Mouse (Mus musculus): Measurements from ENCODE around the gene Myo15b. TPM values are rescaled to one million over a fixed set of nuclear protein-coding genes. Genes with fewer than 3 reads are reported as not detected.

The Myo15b gene
- total RNA-seq, 2 experiments from 2014 or later = 0.49 to 0.75 TPM

DNA sequence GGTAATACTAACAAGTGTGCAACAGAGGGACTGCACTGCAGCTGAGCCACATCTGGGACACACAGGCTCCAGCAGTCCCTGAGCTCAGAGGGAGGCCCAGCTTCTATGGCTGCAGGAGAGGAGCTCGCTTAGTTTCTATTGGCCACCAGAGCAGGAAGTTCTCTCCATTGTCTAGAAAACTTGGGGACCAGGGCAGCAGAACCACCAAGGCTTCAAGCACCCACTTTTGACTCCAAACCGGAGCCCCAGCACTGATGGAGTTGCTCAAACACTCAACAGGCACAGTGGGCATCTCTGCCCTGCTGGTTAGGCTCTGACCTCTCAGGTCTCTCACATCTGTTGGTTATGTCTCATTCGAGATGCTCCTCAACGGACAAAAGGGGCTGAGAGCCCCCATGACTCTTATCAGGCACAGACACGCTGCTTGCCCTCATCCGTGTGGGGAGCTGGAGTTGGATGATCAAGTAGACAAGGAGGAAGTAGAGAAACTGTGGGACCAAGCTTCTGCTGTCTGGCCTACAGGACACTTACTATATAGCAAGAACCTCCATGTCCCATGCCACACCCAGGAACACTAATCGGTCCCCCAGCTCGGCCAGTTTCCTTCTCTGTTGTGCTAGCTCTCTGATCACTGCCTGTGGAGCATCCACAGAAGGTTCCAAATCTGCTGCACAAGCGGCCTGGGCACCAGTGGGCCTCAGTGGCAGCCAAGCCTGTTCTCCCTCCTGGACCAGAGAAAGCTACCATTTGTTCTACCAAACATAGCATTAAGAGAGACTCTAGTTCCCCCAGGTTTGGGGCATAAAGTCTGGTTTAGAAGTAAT lies 43.3 kb downstream of the Myo15b start:
- no peak for DNase-seq (ENCODE audit: low spot score in 2 of 2)

DNA sequence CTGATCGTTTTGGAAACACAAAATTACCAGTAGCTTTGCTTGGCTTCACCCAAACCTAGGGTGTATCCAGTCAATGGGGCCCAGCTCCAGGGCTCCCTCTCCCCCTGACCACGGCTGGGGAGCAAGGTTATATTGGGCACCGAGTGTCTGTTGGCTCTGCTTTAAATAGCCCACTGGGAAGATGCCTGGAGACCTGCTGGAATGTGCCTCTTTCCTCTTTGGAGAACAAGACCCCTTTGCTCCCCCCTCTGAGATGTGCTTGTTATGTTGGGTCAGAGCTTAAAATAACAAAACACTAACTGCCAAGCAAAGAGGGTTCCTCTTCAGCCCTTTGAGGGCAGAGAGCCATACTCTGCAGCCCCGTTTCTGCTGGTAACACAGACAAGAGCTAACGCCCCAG lies 44.0 kb downstream of the Myo15b start:
- DNase-seq (ENCODE audit: low spot score in 2 of 2) = no peak

DNA sequence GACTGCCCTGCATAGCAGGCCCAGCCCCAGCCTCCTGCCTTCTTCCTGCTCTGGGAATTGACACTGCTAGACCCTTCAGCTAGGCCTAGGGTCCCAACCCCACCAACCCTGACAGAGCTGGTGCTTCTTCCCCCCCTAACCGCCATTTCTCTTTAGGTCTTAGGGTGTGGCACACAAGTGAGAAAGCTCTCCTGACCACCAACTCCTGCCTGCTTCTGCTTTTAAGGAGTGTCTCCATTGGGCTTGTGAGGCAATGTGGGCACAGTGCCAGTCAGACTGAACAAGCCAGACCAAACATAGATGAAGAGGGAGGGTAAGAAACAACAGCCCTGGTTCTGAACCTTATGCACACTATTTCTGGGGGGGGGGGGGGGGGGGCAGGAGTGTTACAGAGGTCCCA lies 44.6 kb downstream of the Myo15b start:
- no peak for DNase-seq (ENCODE audit: low spot score in 2 of 2)

DNA sequence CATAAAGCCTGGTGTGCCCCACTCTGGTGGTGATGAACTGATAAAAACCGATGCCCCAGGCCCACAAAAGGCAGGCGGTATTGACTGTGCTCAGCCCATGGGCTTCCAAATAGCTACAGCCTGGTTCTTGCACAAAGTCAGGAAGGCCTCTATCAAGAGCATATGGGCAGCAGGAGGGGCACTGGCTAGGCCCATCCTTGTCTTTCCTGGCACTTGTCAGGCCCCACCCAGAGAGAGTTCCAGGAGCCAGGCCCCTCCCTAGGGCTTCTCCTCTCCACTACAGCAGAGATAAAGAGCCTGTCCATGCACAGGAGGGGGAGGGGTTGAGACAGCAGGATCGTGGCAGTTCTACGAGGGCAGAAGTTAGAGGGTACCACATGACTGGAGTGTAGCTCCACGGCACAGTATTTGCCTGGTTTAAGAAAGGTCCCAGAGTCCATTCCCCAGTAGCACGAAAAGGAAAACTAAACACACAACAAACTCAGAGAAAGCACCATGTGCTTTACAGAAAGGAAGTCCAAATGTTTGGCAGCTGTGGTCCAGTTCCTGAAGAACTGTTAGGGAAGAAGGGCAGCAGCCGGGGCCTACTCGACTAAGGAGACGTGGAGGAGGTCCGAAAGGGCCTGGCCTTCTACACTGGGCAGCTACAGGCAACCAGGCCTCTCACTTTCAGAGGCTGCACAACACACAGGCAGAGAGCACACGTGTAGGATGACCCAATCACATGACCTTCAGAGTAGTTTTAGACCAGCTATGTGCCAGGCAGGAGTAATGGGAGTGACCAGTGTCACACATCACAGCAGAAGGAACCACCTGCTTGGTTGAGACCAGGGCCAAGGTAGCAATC lies 45.4 kb downstream of the Myo15b start:
- DNase-seq (ENCODE audit: low spot score in 2 of 2) = no peak

DNA sequence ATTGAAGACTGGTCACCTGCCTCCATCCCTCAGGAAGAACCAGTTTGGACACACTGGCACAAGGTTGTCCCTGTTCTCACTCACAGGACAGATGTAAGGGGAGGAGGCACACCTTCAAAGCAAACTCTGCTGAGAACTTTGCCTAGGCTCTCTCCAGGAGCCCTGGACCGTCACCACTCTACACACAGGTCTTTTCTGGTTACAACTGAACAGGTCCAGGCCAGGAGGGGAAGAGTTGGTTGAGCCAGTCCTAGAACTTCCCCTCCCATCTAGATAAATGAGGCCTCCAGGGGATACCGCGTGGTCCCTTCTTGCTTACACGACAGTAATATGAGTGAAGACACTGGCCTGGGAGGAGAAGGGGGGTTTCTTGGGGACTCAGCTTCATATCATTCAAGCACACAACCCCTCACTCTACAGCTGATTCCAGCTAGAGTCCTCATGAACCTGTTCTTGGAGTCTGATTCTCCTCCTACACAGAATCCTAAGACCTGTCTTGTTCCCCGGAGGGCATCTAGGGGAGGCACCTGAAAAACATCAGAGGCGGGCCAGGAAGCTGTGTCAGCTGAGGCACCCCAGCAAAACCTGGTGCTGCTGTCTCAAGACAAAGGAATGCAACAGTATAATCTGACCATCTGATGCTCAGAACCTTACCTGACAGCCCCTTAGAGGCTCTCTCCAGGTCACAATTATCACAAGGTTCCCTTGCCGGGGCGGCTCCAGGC lies 46.2 kb downstream of the Myo15b start:
- no peak for DNase-seq (ENCODE audit: low spot score in 2 of 2)

DNA sequence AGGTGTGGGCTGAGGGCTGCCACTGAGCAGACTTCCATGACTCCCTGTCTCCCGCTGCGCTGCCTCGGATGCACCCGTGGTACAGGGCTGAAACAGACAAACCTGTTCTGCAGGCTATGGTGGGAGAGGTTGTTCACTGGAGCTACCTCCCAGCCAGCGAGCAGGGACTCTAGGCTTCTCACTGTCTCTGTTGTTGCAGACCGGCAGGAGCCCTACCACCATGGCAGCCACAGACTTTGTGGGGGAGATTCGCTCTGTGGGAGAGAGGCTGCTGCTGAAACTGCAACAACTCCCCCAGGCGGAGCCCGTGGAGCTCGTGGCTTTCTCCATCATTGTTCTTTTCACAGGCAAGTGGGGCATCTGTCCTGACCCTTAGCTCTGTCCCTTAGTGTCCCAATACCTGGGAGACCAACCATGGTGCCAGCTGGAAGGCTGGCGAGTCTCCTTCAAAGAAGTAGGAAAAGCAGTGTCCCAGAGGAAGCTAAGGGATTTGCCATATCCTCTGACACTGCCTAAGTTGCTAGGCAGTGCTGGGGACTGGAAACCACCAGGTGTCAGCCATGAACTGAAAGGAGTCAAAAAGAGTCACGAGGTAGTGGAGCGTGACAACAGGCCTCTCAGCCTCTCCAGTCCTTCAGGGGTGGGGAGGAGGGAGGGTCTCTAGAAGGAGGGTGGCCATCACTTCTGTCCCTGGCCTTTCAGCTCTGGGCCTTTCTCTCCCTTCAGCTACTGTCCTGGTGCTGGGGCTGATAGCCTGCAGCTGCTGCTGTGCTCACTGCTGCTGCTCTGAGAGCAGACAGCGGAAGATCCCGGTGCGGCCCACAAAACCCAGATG lies 47.0 kb downstream of the Myo15b start:
- peak; percentile 27 to 39 for DNase-seq (ENCODE audit: low spot score in 2 of 2)

DNA sequence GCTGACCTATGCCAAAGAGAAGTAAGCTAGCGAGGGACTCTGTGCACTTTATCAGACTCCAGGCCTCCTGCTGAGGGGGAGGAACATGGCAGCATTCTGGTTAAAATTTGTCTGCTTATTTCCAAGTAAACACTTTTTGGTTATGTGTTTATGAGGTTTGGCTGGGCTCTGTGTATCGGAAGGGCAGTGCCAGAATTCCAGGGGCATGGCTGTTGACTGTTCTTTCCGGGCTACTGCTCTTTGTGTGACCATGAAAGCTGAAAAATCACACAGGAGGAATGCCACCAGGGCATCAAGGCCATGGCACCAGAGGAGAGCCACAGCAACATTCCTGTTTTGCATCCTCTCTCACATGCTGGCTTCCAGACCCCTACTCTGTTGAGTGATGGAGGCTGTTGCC lies 47.9 kb downstream of the Myo15b start:
- DNase-seq (ENCODE audit: low spot score in 2 of 2) = no peak

DNA sequence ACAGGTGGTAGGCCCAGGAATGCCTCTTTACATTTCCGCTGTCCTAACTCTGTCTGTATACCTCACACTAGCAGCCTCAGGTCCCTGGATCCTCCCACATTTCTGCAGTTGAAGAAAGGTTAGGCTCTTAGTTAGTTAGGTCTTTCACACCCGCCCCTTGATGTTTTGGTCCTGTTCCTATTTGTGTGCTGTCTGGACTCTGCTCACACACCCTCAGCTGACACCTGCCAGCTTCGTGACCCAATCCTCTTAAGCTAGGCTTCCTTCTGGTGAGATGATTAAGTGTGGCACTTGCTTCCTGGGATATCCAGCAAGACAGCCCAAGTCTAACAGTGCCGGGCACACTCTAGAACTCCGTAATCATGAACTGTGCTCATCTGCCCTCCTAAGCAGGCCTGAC lies 48.3 kb downstream of the Myo15b start:
- DNase-seq (ENCODE audit: low spot score in 2 of 2) = no peak

DNA sequence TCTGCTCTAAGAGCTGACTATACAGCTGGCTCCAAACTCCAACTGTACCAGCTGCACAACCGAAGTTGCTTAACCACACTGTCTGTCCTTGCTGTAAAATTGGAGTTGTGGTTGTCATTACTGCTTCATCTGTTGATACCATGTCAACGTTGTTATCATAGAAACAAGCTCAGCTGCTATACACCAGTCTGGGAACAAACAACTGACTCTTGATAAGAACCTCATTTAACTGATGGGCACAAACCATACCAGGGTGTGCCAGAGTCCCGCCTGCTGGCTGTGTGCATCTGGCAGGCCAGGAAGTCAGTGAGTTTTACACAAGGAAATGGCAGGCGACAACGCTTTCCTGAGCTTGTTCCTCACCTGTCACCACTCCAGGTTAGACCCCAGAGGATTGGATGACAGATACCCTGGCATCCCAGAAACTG lies 52.9 kb downstream of the Myo15b start:
- no peak for DNase-seq (ENCODE audit: low spot score in 2 of 2)

DNA sequence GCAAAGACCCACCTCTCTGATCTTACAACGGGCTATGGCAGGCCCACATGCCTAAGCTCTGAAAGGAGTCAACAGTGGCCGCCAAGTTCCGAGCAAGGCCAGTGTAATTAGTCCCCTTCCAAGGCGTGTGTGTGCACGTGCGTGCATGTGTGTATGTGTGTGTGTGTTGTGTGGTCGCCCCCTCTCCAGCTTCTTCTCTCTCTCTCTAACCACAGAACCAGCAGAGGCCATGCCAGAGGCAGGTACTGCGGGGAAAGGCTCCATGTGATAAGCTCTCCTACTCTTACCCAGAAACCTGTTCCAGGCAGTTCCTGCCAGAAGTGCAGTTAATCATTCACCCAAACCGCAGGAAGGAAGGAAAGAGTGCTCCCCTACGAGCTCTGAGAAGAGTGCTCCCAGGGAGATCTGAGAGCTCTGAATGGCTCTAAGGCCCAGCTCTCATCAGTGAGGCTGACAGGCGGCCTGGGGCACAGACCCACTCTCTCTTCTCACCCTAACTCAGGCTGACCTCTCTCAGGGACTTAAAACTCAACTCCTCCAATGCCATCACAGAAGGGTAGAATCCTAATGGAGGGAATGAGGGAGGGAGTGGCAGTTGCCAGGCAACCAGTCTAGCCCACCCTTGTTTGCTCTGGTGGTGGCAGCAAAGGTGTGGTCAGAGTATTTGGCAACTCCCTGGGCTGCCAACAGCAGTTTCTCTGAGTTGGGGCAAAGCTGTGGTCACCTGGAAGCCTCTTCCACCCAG lies 53.6 kb downstream of the Myo15b start, which contains the start of gene Smim6:
Smim6 (plus strand) TSS at position 386 of the 745 bp plus-strand sequence.
- no peak for DNase-seq (ENCODE audit: low spot score in 2 of 2)

DNA sequence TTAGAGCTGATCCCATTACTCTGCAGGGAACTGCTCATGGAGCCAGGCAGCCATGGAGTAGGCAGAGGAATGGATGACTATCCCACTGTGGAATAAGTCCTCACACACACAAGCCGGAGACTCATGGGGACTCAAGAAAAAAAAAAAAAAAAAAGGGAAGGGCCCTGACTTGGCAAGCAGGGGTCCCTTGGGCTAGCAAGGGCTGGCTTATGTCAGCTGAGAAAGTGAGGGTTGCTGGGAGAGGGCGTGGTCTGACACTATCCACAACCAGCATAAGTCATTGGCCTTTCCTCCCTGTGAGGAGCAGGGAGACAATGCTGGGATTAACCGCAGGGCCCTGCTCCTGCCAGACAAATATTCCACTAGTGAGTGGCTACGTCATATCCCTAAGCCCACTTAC lies 58.4 kb downstream of the Myo15b start:
- no peak for DNase-seq (ENCODE audit: low spot score in 2 of 2)

DNA sequence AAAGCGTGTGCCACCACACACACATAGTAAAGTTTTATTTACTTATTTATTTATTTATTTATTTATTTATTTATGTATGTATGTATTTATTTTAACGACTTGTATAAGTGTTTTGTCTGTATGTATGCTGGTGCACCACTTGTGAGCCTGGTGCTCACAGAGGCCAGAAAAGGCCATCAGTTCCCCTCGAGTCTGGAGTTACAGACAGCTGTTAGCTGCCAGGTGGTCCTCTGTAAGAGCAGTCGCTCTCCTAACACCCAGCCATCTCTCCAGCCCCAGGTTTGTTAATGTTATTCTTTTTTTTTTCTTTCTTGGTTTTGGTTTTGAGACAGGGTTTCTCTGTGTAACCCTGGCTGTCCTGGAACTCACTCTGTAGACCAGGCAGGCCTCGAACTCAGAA lies 60.4 kb downstream of the Myo15b start:
- DNase-seq (ENCODE audit: low spot score in 2 of 2) = no peak

DNA sequence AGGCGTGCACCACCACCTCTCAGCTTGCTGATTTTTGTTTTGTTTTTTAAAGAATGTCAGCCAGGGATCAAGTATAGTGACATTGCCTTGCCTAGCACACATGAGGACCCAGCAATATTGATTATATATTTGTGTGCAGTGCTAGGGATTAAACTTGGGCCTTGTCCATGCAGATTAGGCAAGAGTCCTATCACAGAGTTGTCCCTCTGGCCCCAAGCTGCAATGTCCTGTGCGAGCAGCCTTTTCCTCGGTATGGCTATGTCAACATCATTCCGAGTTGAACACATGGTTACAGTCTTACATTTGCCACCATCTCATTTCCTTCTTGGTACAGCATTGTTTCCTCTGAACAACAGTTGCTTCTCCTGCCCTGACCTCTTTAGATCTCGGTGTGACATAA lies 60.9 kb downstream of the Myo15b start:
- DNase-seq (ENCODE audit: low spot score in 2 of 2) = no peak

DNA sequence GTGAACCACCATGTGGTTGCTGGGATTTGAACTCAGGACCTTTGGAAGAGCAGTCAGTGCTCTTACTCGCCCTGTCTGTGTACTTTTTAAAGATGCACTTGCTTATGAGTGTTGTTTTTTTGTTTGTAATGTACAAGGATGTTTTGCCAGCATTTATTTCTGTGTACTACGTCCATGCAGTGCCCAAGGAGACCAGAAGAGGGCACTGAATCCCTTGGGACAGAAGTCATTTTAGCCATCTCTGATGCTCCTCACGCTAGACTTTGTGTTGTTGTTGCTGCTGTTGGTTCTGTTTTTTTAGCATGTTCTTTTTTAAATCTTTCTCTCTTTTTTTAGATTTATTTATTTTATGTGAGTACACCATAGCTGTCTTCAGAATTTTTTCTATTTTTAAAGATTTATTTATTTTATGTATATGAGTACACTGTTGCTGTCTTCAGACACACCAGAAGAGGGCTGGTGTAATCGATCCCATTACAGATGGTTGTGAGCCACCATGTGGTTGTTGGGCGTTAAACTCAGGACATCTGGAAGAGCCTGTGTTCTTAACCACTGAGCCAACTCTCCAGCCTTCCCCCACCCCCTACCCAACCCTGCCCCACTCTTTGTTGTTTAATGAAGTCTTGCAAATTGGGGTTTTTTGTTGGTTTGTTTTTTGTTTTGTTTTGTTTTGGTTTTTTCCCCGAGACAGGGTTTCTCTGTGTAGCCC lies 62.1 kb downstream of the Myo15b start:
- DNase-seq (ENCODE audit: low spot score in 2 of 2) = peak; percentile 45 to 58

DNA sequence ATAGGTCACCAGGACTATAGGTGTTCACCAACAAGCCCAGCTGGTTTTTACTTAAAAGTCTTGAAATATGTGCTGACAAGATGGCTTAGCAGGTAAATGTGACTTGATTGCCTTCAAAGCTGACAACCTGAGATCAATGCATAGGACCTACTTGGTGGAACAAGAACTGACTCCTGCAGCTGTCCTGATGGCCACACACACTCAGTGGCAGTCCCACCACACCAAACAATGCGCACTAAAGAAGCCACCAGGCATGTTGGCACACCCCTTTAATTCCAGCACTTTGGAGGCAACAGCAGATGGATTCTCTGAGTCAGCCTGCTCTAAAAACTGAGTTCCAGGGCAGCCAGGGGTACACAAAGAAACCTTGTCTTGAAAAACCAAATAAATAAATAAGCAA lies 63.8 kb downstream of the Myo15b start:
- no peak for DNase-seq (ENCODE audit: low spot score in 2 of 2)

DNA sequence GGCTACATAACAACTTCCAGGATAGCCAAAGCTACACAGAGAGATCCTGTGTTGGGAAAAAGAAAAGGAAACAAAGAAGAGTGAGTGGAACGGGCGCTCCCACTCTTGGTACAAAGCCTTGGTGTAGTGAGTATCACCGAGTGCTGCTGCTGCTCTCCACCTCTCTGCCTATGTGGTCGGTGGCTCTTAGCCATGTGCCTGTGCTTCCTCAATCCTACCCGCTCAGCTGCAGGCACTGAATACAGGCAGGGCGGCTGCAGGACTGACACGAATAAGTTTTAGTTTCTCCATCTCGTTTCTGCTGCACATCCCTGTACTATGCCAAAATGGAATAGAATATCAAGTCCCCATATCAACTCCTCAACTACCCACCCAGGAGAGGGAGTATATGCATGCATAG lies 70.8 kb downstream of the Myo15b start:
- DNase-seq (ENCODE audit: low spot score in 2 of 2) = no peak

DNA sequence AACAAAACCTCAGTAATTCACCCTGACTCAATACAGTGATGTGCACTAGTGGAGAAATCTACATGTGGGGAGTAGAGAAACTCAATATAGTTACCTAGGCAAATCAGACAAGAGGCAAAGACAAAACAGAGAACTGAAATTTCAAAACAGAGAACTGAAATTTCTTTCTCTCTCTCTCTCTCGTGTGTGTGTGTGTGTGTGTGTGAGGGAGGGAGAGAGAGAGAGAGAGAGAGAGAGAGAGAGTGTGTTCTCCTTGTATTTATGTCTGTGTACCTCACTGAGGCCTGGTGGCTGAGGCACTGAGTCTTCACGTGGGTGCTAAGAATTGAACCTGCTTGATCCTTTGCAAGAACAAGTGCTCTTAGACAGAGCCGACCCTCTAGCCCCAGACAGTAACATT lies 71.6 kb downstream of the Myo15b start:
- DNase-seq (ENCODE audit: low spot score in 2 of 2) = no peak

DNA sequence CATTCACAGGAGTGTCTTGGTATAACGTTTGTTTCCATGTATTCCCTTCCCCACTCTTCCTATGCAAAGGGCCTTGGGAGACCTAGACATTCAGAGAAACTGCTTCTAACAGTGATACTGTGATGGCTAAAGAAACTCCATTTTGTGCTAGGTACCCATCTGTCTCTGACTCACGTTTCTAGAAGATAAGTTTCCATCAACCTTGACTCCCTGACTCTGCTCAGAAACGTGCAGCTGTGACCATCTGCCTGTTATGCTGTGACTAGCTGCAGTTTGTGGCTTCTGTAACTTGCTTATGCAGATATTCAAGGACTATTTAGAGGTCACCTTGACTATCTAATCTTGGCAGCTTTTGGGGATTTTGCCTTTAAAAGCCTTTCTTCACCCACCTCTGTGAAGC lies 73.0 kb downstream of the Myo15b start:
- DNase-seq (ENCODE audit: low spot score in 2 of 2) = no peak

DNA sequence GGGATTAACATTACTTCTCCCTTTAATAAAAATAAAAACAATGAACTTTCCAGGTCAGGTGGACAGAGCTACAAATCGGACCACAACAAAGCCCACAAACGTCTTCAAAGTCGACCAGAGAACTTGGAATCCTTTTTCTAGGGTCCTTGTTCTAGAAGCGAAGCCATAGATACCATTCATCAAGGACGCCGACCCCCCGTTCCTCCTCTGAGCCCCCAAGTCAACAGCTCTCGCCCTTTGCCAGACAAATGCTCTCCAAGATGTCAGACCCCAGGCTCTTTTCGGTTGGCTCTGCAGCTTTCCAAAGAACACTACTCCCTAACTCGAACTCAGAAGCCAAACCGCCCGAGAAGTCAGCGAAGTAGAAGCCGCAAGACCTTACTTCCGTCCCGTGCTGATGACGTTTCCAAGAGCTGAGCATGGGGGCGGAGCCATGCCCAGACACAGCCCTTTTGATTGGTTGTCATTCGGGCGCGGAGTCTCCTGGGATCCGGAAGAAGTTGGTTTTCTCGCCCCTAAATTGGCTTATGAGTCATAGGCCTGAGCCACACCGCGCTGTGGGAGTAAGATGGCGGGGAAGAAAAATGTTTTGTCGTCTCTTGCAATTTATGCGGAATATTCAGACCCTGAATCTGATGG lies 75.0 kb downstream of the Myo15b start, which contains the start of the genes Sap30bp and Recql5:
Sap30bp (plus strand) TSS at position 175 of the 639 bp plus-strand sequence.
Recql5 (minus strand) TSS at position 370 of the 639 bp plus-strand sequence.
- peak; percentile 98 to 99 for DNase-seq (ENCODE audit: low spot score in 2 of 2)
